Mouse (Mus musculus) ES-Bruce4 (cell line): Measurements from ENCODE around the gene Relt. TPM values are rescaled to one million over a fixed set of nuclear protein-coding genes. Genes with fewer than 3 reads are reported as not detected.

Source experiments
- H3K27ac ChIP-seq: 2 replicates; pipeline ENCODE4 v1.5.1; 2012; ENCODE audit warnings: low read length, inconsistent platforms; ENCODE audit not compliant: insufficient read depth
- H3K27me3 ChIP-seq: 2 replicates; pipeline ENCODE4 v1.6.1; 2012; ENCODE audit warnings: mild to moderate bottlenecking, low read length, inconsistent platforms; ENCODE audit not compliant: control insufficient read depth, poor library complexity, insufficient read depth, severe bottlenecking
- H3K36me3 ChIP-seq: 2 replicates; pipeline ENCODE4 v1.6.1; 2012; ENCODE audit warnings: inconsistent platforms, mild to moderate bottlenecking, low read length, moderate library complexity; ENCODE audit not compliant: control insufficient read depth, poor library complexity, insufficient read depth, severe bottlenecking
- H3K4me1 ChIP-seq: one replicate; pipeline ENCODE4 v1.8.1; 2011; ENCODE audit warnings: low read length; ENCODE audit not compliant: control insufficient read depth, insufficient read depth
- H3K4me3 ChIP-seq: 2 replicates; pipeline ENCODE4 v1.5.1; 2011; ENCODE audit warnings: low read depth, mild to moderate bottlenecking, low read length
- H3K9ac ChIP-seq: 2 replicates; pipeline ENCODE4 v1.6.1; 2012; ENCODE audit warnings: low read depth, mild to moderate bottlenecking, inconsistent platforms; ENCODE audit not compliant: poor library complexity, severe bottlenecking
- H3K9me3 ChIP-seq: replicated peaks from 2 replicates; pipeline ENCODE4 v1.6.1; 2012; ENCODE audit warnings: mild to moderate bottlenecking, low read length, inconsistent platforms; ENCODE audit not compliant: control insufficient read depth, poor library complexity, insufficient read depth, severe bottlenecking
- CTCF ChIP-seq: IDR thresholded peaks from one replicate; pipeline ENCODE4 v1.8.1; 2011; ENCODE audit warnings: low read depth, low read length
- EP300 ChIP-seq: IDR thresholded peaks from 2 replicates; pipeline ENCODE4 v1.6.1; 2011; ENCODE audit warnings: low read depth, low read length; ENCODE audit not compliant: insufficient read depth
- POLR2A ChIP-seq: IDR thresholded peaks from one replicate; pipeline ENCODE4 v1.8.1; 2011; ENCODE audit warnings: low read length; ENCODE audit not compliant: insufficient read depth
- polyA plus RNA-seq: library from polyadenylated mRNA; stranded (reverse); fragments of >200 nt; gene quantifications from 2 replicates; pipeline ENCODE4 v1.2.4, GENCODE M21; 2011; ENCODE audit warnings: low read depth; ENCODE audit not compliant: missing spikeins, insufficient read depth, insufficient read length

Gene Relt
- polyA plus RNA-seq, 1 experiment = 14.1 TPM

DNA sequence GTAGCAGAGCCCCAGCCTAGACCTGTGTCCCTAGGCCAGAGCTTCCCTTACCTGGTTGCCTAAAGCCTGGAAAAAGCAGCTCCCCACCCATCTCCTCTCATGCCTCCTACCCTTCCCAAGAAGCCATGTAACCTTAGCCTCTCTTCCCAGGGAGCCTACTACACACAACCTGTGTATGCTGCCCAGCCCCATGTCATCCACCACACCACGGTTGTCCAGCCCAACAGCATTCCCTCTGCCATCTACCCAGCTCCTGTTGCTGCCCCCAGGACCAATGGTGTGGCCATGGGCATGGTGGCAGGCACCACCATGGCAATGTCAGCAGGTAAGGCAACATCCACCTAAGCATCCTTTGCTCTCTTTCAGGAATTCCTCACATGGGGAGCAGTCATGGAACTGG lies 29.4 kb downstream of the Relt start:
- Histone ChIP-seq H3K36me3 (peaks cover 9% of the 10 kb centered on the region), H3K9ac (no peak overlapping the region), H3K27ac (no peak overlapping the region), H3K4me3 (no peak overlapping the region), H3K9me3 (no peaks in the 10 kb centered on the region), H3K27me3 (no peaks in the 10 kb centered on the region), H3K4me1 (no peaks in the 10 kb centered on the region)
- no peak for TF ChIP-seq POLR2A
- no peak for TF ChIP-seq EP300
- TF ChIP-seq CTCF = no peak

DNA sequence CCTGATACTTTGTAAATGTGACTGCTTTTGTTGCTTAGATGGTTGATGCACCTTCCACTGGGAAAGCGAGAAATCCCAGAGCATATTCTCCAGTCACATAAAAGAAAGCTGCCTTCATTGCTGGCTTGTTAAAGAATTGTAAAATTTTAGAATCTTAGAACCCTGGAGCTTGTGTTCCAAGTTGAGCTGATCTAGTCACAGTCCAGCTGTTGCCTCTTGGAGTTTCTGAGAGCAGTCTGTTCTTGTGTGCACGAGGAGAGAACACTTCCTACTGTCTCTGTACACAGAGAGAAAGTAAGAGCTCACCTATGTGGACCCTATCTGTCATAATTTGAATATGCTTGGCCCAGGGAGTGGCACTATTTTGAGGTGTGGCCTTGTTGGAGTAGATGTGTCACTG lies 34.7 kb downstream of the Relt start:
- Histone ChIP-seq H3K27ac (no peak overlapping the region), H3K4me3 (no peak overlapping the region), H3K9ac (no peak overlapping the region), H3K36me3 (no peaks in the 10 kb centered on the region), H3K9me3 (no peaks in the 10 kb centered on the region), H3K27me3 (no peaks in the 10 kb centered on the region), H3K4me1 (no peaks in the 10 kb centered on the region)
- no peak for TF ChIP-seq EP300
- TF ChIP-seq POLR2A = no peak
- TF ChIP-seq CTCF = no peak

DNA sequence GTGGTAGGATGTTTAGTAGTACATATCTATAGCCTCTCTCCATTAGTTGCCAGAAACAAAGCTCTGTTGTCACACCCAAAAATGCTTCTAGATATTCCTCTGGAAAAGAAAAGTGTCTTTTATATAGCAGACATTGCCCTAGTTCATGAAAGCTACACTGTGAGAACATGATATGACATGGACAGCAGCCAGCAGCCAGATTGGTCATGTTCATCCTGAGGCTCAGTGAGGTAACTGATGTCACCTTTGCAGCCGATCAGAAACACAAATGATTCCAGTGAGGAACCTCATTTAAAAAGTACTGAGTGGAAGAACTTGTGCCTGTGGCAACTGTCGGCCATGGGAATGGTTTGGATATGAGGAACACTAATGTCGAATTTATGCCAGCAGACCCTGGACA lies 38.6 kb downstream of the Relt start:
- Histone ChIP-seq H3K27me3 (no peaks in the 10 kb centered on the region), H3K4me3 (no peak overlapping the region)
- no peak for TF ChIP-seq CTCF

DNA sequence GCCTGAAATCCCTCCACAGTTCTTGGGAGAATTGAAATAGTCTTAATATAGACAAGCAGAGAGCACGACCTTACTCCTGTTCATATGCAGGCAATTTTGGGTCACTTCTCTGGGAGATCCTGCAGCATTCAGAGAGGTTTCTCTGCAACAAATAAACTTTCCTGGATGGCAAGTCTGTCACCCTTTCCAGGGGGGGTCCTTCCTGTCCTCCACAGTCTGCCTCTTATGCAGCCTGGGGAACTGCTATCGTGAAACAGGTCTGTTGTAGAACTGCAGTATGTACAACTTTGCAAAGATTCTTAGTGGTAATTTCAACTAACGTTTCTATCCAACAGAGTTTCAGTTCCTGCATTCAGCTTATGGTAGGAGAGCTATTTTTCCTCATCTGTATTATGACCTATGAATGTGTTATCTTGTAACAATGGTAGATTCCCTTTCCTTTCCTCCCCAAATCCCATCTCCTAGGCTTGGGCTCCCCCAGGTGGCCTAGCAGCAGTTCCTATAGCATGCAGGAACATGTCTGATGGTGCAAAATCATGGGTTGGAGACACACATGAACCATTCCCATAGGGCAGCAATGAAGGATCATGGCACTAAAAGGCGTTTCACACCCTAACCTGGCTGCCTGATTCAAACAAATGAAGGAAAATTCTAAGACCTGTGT lies 44.7 kb downstream of the Relt start:
- TF ChIP-seq EP300 (no peak), POLR2A (no peak), CTCF (peak; percentile 40)
- Histone ChIP-seq H3K9ac (no peak overlapping the region), H3K27ac (no peak overlapping the region; the same call in 1 of the 2 replicates), H3K4me3 (no peak overlapping the region), H3K9me3 (no peaks in the 10 kb centered on the region), H3K27me3 (no peaks in the 10 kb centered on the region), H3K4me1 (peaks cover 2% of the 10 kb centered on the region), H3K36me3 (no peaks in the 10 kb centered on the region)

More for the DNA sequence above, 38.6 kb downstream of the Relt start:
- Histone ChIP-seq H3K4me1 (no peaks in the 10 kb centered on the region), H3K36me3 (no peaks in the 10 kb centered on the region), H3K27ac (no peak overlapping the region), H3K9ac (no peak overlapping the region), H3K9me3 (no peaks in the 10 kb centered on the region)

DNA sequence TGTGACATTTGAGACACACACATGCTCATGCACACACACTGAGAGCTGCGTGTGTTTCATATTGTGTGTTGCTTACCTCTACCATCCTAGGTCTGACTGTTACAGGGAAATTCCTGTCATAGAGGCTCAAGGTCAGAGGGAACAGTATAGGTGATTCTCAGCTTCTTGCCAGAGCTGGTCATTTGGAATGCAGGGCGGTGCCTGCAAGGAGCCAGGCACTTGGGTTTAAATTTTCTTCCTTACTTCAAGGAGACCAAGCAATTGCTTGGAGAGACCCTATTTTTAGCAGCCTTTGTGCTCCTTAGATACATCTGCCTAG lies 45.8 kb downstream of the Relt start:
- Histone ChIP-seq H3K27ac (peak overlapping the region; percentile 93), H3K4me1 (peaks cover 2% of the 10 kb centered on the region), H3K4me3 (no peak overlapping the region), H3K36me3 (no peaks in the 10 kb centered on the region), H3K9me3 (no peaks in the 10 kb centered on the region), H3K27me3 (no peaks in the 10 kb centered on the region), H3K9ac (no peak overlapping the region)
- TF ChIP-seq EP300 = no peak
- no peak for TF ChIP-seq CTCF
- no peak for TF ChIP-seq POLR2A

DNA sequence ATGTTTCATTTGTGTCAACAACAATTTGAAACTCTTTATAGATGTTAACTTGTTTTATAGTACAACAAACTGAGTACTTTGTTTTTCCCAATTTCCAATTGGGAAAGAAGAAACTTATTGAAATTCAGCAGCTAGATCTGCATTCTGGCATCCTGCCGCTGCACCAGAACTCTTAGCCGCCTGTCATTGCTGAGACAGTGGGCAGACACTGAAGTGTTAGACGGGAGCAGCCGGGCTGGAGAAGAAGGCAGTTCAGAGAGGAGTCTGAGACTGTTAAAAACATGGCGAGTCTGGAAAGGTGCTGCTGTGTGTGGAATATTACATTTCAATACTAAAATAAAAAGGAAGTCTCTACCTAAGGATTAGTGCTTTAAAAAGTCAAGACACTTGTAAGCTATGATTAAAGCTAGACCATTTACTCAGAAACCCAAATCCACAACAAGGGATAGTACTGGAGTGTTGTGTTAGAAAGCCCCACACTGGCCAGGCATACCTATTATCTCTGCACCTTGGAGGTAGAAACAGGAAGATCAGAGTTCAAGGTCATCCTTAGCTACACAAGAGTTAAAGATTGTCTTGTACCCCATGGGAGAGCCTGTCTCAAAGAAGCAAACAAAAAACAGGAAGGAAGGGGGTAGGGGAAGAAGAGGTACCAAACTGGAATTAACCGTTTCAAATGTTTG lies 46.3 kb downstream of the Relt start:
- TF ChIP-seq CTCF = no peak
- no peak for TF ChIP-seq EP300
- no peak for TF ChIP-seq POLR2A
- Histone ChIP-seq H3K4me3 (no peak overlapping the region), H3K36me3 (no peaks in the 10 kb centered on the region), H3K9ac (no peak overlapping the region), H3K4me1 (peaks cover 2% of the 10 kb centered on the region), H3K27me3 (no peaks in the 10 kb centered on the region), H3K27ac (peak overlapping the region; percentile 93), H3K9me3 (no peaks in the 10 kb centered on the region)
